Mouse (Mus musculus) sigmoid colon, adult 10 weeks (tissue): ENCODE results near the gene Slc22a22. TPM values are rescaled to one million over a fixed set of nuclear protein-coding genes. Genes with fewer than 3 reads are reported as not detected.

ENCODE experiments used
- polyA plus RNA-seq: library from polyadenylated mRNA; stranded (reverse); fragments of 350-450 nt; fragmentation: Illumina TruSeq; extraction: RNeasy Lipid Tissue Mini Kit (QIAGEN cat#74804); gene quantifications from one replicate; pipeline ENCODE4 v1.2.3, GENCODE M21; 2014; ENCODE audit warnings: low read depth, low replicate concordance

Gene Slc22a22
- not detected for polyA plus RNA-seq

GRCm38 (mm10) chr15:57477525-57477924 is at the start of gene Slc22a22:
Slc22a22 (minus strand) TSS chr15:57477625.

